Mouse (Mus musculus): ENCODE results near the gene Stk11. TPM values are rescaled to one million over a fixed set of nuclear protein-coding genes. Genes with fewer than 3 reads are reported as not detected.
"Not testable (repeated sequence)": the region's sequence is repeated elsewhere in the genome, so short reads cannot be mapped to it uniquely, and the experiment has no call there.

Gene Stk11
- polyA plus RNA-seq, 1 experiment from 2014 or later = 14.4 TPM

DNA sequence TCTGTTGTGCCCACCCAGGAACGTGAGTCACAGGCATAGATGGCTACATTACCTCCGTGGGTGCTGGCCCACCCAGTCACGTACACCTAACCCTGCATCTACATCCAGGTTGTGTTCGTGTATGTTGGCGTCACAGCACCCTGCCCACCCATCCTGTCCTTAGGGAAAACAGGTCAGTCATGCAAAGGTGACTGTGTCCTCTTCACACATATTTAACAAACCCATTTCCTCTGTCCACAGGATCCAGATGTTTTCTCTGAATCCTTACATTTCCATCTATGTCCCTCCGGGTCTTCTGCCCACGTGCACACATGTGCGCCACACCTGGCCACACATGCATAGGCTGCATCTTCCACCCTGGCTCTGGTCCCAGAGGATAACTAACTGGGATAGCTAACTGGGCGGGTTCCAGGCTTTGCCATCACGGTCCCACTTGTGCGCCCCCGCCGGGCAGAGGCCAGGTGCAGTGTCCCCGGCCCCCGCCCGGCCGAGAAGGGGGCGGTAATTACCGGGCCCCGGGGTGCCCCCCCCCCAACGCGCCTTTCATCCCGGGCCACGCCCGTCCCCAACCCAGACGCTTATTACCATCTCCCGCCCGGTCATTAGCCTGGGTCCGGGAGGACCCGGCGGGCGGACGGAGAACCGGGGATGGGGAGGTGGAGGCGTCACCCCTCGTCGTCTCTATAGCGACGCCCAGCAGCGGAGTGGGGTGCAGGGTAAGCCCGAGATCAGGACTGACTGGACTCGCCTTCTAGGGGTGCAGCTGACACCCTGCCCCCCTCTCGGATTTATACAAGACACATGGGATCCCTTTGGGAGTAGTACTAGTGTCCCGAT lies 48.8 kb downstream of the Stk11 start:
- no peak for ATAC-seq
- WGBS = 8% methylated on average over 44 of the region's 44 CpGs
- Histone ChIP-seq H3K9me3 (no peaks in the 10 kb centered on the region), H3K27ac (peak overlapping the region; percentile 76), H3K36me3 (no peaks in the 10 kb centered on the region), H3K27me3 (replicated peaks) (no peaks in the 10 kb centered on the region), H3K4me1 (replicated peaks) (peaks cover 68% of the 10 kb centered on the region), H3K4me2 (replicated peaks) (peak overlapping the region; percentile 91), H3K9ac (peak overlapping the region; percentile 38), H3K4me3 (replicated peaks) (peak overlapping the region; percentile 37)

DNA sequence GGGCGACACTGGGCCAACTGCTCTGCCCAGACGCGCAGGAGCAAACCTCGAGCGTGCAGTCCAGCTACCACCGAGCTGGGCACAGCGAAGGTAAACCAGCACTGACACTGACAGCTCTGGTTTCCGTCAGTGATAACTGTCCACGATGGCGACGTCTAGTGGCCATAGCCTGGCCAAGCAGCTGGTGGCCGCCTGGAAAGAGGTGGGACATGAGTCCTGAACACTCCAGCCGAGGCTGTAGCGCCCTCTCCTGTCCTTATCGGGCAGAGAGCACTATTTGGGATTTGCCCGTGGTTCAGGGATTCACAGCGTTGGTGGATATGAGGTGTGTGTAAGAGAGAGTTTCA lies 49.4 kb downstream of the Stk11 start:
- Histone ChIP-seq H3K27me3 (replicated peaks) (no peaks in the 10 kb centered on the region), H3K4me1 (replicated peaks) (peaks cover 70% of the 10 kb centered on the region), H3K36me3 (peaks cover 3% of the 10 kb centered on the region), H3K9ac (peak overlapping the region; percentile 38), H3K9me3 (no peaks in the 10 kb centered on the region), H3K4me2 (replicated peaks) (peak overlapping the region; percentile 91), H3K27ac (peak overlapping the region; percentile 76), H3K4me3 (replicated peaks) (peak overlapping the region; percentile 37)
- peak; percentile 44 for ATAC-seq
- under 1% methylated on average over 17 of the region's 17 CpGs for WGBS

DNA sequence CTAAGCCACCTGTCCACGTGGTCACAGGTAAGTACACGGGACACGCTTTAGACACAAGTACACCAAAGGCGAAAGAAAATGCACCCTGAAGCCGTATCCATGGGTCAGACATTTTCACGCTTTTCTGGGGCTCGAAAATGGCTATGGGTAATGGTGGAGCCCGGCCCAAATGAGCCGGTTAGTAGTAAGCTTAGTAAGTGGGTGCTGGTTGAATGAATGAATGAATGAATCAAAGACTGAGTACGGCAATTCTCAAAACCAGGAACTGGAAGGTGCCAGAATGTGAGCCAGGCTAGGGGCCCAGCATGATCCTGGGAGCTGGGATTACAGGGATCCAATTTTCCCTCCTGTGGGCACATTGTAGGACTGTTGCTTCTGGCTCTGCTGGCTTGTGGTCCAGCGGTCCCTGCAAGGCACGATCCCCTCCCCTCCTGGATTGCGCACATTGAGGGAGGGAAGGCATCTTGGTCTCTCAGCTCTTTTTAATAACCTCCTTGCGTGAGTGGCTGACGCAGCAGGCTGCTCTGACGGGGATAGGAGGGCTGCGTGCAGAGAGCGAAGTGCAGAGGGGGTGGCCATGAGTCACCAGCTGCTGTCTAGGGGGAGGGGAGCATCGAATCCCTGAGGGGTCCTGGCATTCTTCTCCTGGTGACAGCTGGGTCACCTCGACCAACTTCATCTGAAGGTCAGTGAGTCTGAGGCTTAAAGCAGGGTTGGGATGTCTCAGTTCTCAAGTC lies 50.0 kb downstream of the Stk11 start, which contains the start of gene Cirbp:
Gene Cirbp (plus strand): TSS at position 594 of the 737 bp plus-strand sequence.
- H3K27ac ChIP-seq = peak within 1 kb of the TSS; percentile 76
- H3K9me3 ChIP-seq = no peaks in the 10 kb centered on the region
- H3K4me2 ChIP-seq (replicated peaks) = peak within 1 kb of the TSS; percentile 91
- H3K4me1 ChIP-seq (replicated peaks) = peaks cover 70% of the 10 kb centered on the region
- peak within 1 kb of the TSS; percentile 37 for H3K4me3 ChIP-seq (replicated peaks)
- no peak for ATAC-seq
- H3K27me3 ChIP-seq (replicated peaks) = no peaks in the 10 kb centered on the region
- H3K9ac ChIP-seq = peak within 1 kb of the TSS; percentile 38
- H3K36me3 ChIP-seq = peaks cover 8% of the 10 kb centered on the region
- 13% methylated on average over 20 of the region's 20 CpGs for WGBS

DNA sequence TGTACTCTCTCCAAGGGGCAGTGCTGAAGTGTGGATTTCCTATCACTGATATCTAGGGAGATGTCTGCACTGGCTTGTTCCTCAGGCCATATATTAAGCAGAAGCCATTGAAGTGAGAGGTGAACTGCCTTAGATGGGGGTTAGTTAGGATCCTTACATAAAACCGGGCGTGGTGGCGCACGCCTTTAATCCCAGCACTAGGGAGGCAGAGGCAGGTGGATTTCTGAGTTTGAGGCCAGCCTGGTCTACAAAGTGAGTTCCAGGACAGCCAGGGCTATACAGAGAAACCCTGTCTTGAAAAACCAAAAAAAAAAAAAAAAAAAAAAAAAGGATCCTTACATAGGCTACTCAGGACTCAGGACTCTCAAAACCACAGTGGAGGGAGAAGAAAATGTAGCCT lies 50.5 kb downstream of the Stk11 start:
- ATAC-seq; H3K9me3 ChIP-seq; H3K4me2 ChIP-seq (replicated peaks); H3K9ac ChIP-seq; H3K4me3 ChIP-seq (replicated peaks); H3K27me3 ChIP-seq (replicated peaks): not testable (repeated sequence)
- peaks cover 65% of the 10 kb centered on the region for H3K4me1 ChIP-seq (replicated peaks)
- H3K27ac ChIP-seq = peak overlapping the region; percentile 76
- peaks cover 12% of the 10 kb centered on the region for H3K36me3 ChIP-seq
- WGBS = 88% methylated on average over 4 of the region's 4 CpGs

DNA sequence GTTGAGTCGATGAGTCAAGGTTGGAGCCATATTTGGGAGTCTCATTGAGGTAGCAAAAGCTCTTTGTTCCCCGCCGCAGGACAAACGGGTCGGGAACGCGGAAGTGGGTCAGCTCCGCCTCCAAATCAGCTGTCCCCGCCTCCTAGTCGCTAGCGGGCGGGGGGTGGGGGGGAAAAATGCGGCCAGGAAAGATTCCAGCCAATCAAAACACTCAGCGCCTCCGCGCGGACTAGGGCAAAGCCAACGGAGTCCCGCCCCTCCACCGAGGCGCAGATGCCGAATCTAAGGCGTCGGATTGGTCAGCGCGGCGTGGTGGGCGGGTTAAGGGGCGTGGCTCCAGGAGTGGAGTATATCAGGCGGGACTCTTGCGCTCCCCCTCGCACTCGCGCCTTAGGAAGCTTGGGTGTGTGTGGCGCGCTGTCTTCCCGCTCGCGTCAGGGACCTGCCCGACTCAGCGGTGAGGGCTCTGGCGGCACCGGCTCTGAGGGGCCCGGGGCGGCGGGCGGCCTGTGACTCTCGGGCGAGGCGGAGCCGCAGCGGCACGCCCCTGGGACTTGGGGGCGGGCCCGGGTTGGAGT lies 51.9 kb downstream of the Stk11 start:
- peak; percentile 92 for ATAC-seq
- H3K9me3 ChIP-seq = no peaks in the 10 kb centered on the region
- H3K4me3 ChIP-seq (replicated peaks) = peak overlapping the region; percentile 94
- peak overlapping the region; percentile 62 for H3K4me2 ChIP-seq (replicated peaks)
- peak overlapping the region; percentile 100 for H3K27ac ChIP-seq
- H3K27me3 ChIP-seq (replicated peaks) = no peaks in the 10 kb centered on the region
- peaks cover 22% of the 10 kb centered on the region for H3K36me3 ChIP-seq
- peaks cover 64% of the 10 kb centered on the region for H3K4me1 ChIP-seq (replicated peaks)
- under 1% methylated on average over 55 of the region's 55 CpGs for WGBS
- peak overlapping the region; percentile 97 for H3K9ac ChIP-seq

DNA sequence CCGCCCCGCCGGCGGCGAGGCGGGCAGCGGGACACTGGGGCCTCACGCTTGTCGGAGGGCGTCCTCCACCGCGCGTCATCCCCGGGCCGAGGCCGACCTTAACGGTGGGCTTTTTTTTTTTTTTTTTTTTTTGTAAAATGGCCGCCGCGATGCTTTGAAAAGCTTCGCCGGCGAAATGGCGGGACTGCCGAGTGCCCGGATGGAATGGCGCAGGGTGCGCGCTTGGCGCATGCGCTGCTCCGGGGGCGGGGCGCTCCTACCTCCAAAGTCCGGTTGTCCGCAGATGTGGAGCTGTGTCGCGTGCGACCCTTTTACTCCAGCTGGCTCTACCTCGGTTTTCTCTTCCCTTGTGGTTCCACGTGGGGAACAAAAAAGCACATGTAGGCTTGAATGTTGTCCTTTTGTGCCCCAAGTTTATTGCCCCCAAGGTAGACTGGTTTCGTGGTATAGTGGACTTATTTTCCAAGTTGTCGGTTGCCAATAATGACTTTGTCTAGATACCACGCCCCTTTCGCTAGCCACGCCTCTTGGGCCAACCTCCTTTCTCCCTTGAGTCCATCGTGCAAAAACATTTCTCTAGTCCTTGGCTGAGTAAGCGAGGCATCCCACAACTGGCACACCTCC lies 52.5 kb downstream of the Stk11 start:
- peak; percentile 66 for ATAC-seq
- Histone ChIP-seq H3K4me1 (replicated peaks) (peaks cover 58% of the 10 kb centered on the region), H3K9ac (peak overlapping the region; percentile 97), H3K27me3 (replicated peaks) (no peaks in the 10 kb centered on the region), H3K36me3 (peaks cover 22% of the 10 kb centered on the region), H3K27ac (peak overlapping the region; percentile 100), H3K9me3 (no peaks in the 10 kb centered on the region), H3K4me2 (replicated peaks) (peak overlapping the region; percentile 62), H3K4me3 (replicated peaks) (peak overlapping the region; percentile 94)
- under 1% methylated on average over 47 of the region's 48 CpGs for WGBS

DNA sequence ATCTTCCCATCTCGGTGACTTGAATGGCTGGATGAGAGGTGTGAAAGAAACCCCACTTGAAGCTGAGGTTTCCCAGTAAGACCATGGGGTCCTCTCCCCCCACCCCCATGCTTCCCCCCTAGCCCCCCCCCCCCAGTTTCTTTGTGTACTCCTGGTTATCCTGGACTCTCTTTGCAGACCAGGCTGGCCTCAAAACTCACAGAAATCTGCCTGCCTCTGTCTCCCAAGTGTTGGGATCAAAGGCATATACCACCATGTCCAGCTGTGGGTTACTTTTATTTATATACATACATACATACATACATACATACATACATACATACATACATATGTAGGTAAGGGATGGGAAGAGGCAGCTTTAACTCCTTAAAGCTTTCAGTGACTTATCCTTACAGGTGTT lies 53.5 kb downstream of the Stk11 start:
- ATAC-seq = no peak
- peaks cover 22% of the 10 kb centered on the region for H3K36me3 ChIP-seq
- WGBS = 48% methylated on average over 1 of the region's 1 CpGs
- H3K27me3 ChIP-seq (replicated peaks) = no peaks in the 10 kb centered on the region
- peak overlapping the region; percentile 62 for H3K4me2 ChIP-seq (replicated peaks)
- peaks cover 51% of the 10 kb centered on the region for H3K4me1 ChIP-seq (replicated peaks)
- H3K27ac ChIP-seq = no peak overlapping the region
- H3K9me3 ChIP-seq = no peaks in the 10 kb centered on the region
- H3K9ac ChIP-seq = peak overlapping the region; percentile 97
- peak overlapping the region; percentile 94 for H3K4me3 ChIP-seq (replicated peaks)

DNA sequence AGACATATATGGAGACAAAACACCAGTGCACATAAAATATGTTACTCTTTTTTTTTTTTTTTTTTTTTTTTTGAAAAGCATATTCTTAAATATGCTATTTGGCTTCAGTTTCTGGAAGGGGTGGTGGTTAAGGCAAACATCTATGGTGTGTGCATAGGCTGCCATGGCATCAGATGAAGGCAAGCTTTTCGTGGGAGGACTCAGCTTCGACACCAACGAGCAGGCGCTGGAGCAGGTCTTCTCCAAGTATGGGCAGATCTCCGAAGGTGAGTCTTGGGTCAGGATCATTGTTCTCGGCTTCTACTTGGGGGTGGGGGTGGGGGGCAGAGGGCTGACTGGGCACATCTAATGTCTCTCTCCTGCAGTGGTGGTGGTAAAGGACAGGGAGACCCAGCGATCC lies 54.0 kb downstream of the Stk11 start:
- 0 out of 2 replicates have a peak overlapping the region, but pooled peaks have one; percentile 62 for H3K4me2 ChIP-seq (replicated peaks)
- H3K9me3 ChIP-seq = no peaks in the 10 kb centered on the region
- 87% methylated on average over 7 of the region's 7 CpGs for WGBS
- no peak overlapping the region for H3K27ac ChIP-seq
- H3K4me1 ChIP-seq (replicated peaks) = peaks cover 45% of the 10 kb centered on the region
- no peaks in the 10 kb centered on the region for H3K27me3 ChIP-seq (replicated peaks)
- H3K36me3 ChIP-seq = peaks cover 22% of the 10 kb centered on the region
- no peak overlapping the region for H3K9ac ChIP-seq
- no peak for ATAC-seq
- H3K4me3 ChIP-seq (replicated peaks) = no peak overlapping the region

DNA sequence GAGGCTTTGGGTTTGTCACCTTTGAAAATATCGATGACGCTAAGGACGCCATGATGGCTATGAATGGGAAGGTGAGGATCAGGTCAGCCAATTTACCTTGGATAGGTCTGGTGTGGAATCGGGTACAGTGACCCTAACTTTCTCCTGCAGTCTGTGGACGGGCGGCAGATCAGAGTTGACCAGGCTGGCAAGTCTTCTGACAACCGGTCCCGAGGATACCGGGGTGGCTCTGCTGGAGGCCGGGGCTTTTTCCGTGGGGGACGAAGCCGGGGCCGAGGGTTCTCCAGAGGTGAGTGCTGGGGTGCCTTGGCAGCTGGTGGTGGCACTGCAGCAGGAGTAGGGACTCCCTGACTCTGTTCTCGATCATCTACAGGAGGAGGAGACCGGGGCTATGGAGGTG lies 54.4 kb downstream of the Stk11 start:
- Histone ChIP-seq H3K4me2 (replicated peaks) (no peak overlapping the region), H3K27ac (no peak overlapping the region), H3K9me3 (no peaks in the 10 kb centered on the region), H3K36me3 (peaks cover 22% of the 10 kb centered on the region), H3K9ac (no peak overlapping the region), H3K27me3 (replicated peaks) (no peaks in the 10 kb centered on the region), H3K4me3 (replicated peaks) (no peak overlapping the region), H3K4me1 (replicated peaks) (peaks cover 46% of the 10 kb centered on the region)
- no peak for ATAC-seq
- WGBS = 97% methylated on average over 16 of the region's 16 CpGs

DNA sequence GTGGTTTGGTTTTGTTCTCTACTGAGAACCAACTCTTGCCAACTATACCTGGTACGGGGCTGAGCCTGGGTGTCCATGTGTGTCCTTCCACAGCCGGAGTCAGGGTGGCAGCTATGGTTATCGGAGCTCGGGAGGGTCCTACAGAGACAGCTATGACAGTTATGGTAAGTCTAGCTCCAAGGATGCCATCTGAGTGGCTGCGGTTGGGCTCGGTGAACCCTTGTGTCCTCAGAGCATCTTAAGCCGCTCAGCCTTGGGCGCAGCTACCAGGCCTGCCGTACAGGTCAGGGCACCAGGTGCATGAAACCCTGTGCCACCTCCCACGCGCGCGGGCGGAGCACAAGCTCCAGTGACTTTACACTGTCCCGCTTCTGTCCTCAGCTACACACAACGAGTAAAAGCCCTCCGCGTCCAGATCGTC lies 55.0 kb downstream of the Stk11 start:
- H3K4me3 ChIP-seq (replicated peaks) = no peak overlapping the region
- no peak for ATAC-seq
- no peak overlapping the region for H3K9ac ChIP-seq
- H3K27ac ChIP-seq = no peak overlapping the region
- no peak overlapping the region for H3K4me2 ChIP-seq (replicated peaks)
- H3K27me3 ChIP-seq (replicated peaks) = no peaks in the 10 kb centered on the region
- H3K4me1 ChIP-seq (replicated peaks) = peaks cover 41% of the 10 kb centered on the region
- no peaks in the 10 kb centered on the region for H3K9me3 ChIP-seq
- 95% methylated on average over 19 of the region's 19 CpGs for WGBS
- peaks cover 22% of the 10 kb centered on the region for H3K36me3 ChIP-seq

DNA sequence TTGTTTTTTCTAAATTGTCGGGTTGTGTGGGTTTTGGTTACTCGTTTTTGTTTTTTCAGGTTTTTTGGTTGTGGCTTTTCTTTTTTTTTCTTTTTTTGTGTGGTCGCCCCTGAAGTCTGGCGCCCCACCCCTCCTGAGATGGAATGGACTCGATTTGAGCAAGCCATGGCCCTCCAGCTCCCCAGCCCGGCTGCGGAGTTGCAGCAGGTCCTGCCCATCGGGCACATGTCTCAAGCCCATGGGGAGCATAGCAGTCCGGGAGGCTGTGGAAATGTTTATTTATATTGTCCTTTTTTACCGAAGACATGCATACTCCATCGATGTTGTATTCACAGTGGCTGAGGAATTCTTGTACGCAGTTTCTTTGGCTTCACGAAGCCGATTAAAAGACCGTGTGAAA lies 55.6 kb downstream of the Stk11 start:
- Histone ChIP-seq H3K27me3 (replicated peaks) (no peaks in the 10 kb centered on the region), H3K4me1 (replicated peaks) (peaks cover 39% of the 10 kb centered on the region), H3K4me3 (replicated peaks) (no peak overlapping the region), H3K27ac (peak overlapping the region; percentile 48; the same call in 1 of the 2 replicates), H3K4me2 (replicated peaks) (0 out of 2 replicates have a peak overlapping the region, but pooled peaks have one; percentile 6), H3K36me3 (peaks cover 22% of the 10 kb centered on the region), H3K9me3 (no peaks in the 10 kb centered on the region), H3K9ac (0 out of 2 replicates have a peak overlapping the region, but pooled peaks have one; percentile 62)
- no peak for ATAC-seq
- 84% methylated on average over 15 of the region's 15 CpGs for WGBS
